Mouse (Mus musculus) kidney, postnatal 14 days (tissue): ENCODE results near the gene C530008M17Rik.

Experiments
- DNase-seq: peaks from one replicate; pipeline ENCODE4 v3.0.0; 2022; ENCODE audit warnings: mixed read lengths

The C530008M17Rik gene

GRCm38 (mm10) chr5:76665421-76665820 is 9.1 kb downstream of the C530008M17Rik start:
- DNase-seq = no peak

GRCm38 (mm10) chr5:76666026-76666756 is 9.9 kb downstream of the C530008M17Rik start:
- DNase-seq = no peak

- DNase-seq = no peak
Observed at GRCm38 (mm10) chr5:76668118-76668517, 11.8 kb downstream of the C530008M17Rik start.

GRCm38 (mm10) chr5:76668547-76668946 is 12.2 kb downstream of the C530008M17Rik start:
- DNase-seq = no peak

- no peak for DNase-seq
Observed at GRCm38 (mm10) chr5:76670183-76670582, 13.9 kb downstream of the C530008M17Rik start.

GRCm38 (mm10) chr5:76674022-76674653 is 17.8 kb downstream of the C530008M17Rik start:
- no peak for DNase-seq

- peak; percentile 17 for DNase-seq
Observed at GRCm38 (mm10) chr5:76675369-76675768, 19.1 kb downstream of the C530008M17Rik start.

GRCm38 (mm10) chr5:76680959-76681358 is 24.6 kb downstream of the C530008M17Rik start:
- DNase-seq = no peak

GRCm38 (mm10) chr5:76681895-76682656 is 25.8 kb downstream of the C530008M17Rik start:
- DNase-seq = no peak

GRCm38 (mm10) chr5:76683455-76683854 is 27.1 kb downstream of the C530008M17Rik start:
- DNase-seq = no peak

GRCm38 (mm10) chr5:76684658-76685605 is 28.6 kb downstream of the C530008M17Rik start:
- DNase-seq = no peak

GRCm38 (mm10) chr5:76687961-76688600 is 31.8 kb downstream of the C530008M17Rik start:
- no peak for DNase-seq

- no peak for DNase-seq
Observed at GRCm38 (mm10) chr5:76688643-76689042, 32.3 kb downstream of the C530008M17Rik start.

- DNase-seq = no peak
Observed at GRCm38 (mm10) chr5:76690177-76690593, 33.9 kb downstream of the C530008M17Rik start.

- no peak for DNase-seq
Observed at GRCm38 (mm10) chr5:76691251-76691650, 34.9 kb downstream of the C530008M17Rik start.

GRCm38 (mm10) chr5:76691706-76692424 is 35.6 kb downstream of the C530008M17Rik start:
- no peak for DNase-seq

GRCm38 (mm10) chr5:76697536-76697935 is 41.2 kb downstream of the C530008M17Rik start:
- DNase-seq = no peak

- DNase-seq = no peak
Observed at GRCm38 (mm10) chr5:76698187-76698586, 41.9 kb downstream of the C530008M17Rik start.

GRCm38 (mm10) chr5:76701127-76701853 is 45.0 kb downstream of the C530008M17Rik start:
- DNase-seq = no peak

GRCm38 (mm10) chr5:76702104-76702503 is 45.8 kb downstream of the C530008M17Rik start:
- DNase-seq = no peak
